Mouse (Mus musculus) spleen, adult 2 months (tissue): ENCODE results near the gene Mrc2. TPM values are rescaled to one million over a fixed set of nuclear protein-coding genes. Genes with fewer than 3 reads are reported as not detected.

Experiments used
- DNase-seq, 2 experiments: peaks; one replicate each; pipeline versions ENCODE4 v3.0.0 to v3.0.0-alpha.2; 2012 to 2021; ENCODE audit warnings: low spot score in 2 of 2, low read depth in 1 of 2
- H3K27ac ChIP-seq: fragments of 200-500 bp; 2 replicates; pipeline ENCODE4 v1.5.1; 2012; ENCODE audit warnings: low read length, inconsistent platforms; ENCODE audit not compliant: insufficient read depth
- H3K27me3 ChIP-seq: fragments of 200-500 bp; 2 replicates; pipeline ENCODE4 v1.6.1; 2012; ENCODE audit warnings: mild to moderate bottlenecking, moderate library complexity, low read length, inconsistent platforms; ENCODE audit not compliant: control insufficient read depth, insufficient read depth
- H3K36me3 ChIP-seq: fragments of 200-500 bp; 2 replicates; pipeline ENCODE4 v1.6.1; 2012; ENCODE audit warnings: mild to moderate bottlenecking, low read length, inconsistent platforms; ENCODE audit not compliant: control insufficient read depth, insufficient read depth
- H3K4me1 ChIP-seq: fragments of 200-500 bp; 2 replicates; pipeline ENCODE4 v1.6.1; 2011; ENCODE audit warnings: inconsistent platforms; ENCODE audit not compliant: control insufficient read depth, insufficient read depth, insufficient read length
- H3K4me3 ChIP-seq: fragments of 200-500 bp; 2 replicates; pipeline ENCODE4 v1.5.1; 2011; ENCODE audit warnings: mild to moderate bottlenecking, inconsistent platforms; ENCODE audit not compliant: insufficient read depth, insufficient read length; ENCODE audit errors: extremely low read depth
- CTCF ChIP-seq: fragments of 200-500 bp; IDR thresholded peaks from 2 replicates; pipeline ENCODE4 v1.5.1; 2011; ENCODE audit warnings: mild to moderate bottlenecking, inconsistent platforms; ENCODE audit not compliant: insufficient read depth, insufficient read length, insufficient replicate concordance; ENCODE audit errors: extremely low read depth
- POLR2A ChIP-seq: fragments of 200-500 bp; IDR thresholded peaks from 2 replicates; pipeline ENCODE4 v1.6.1; 2011; ENCODE audit warnings: low read depth, low read length, inconsistent platforms
- WGBS: fragments of 180-500 bp; shearing (Covaris S2); methylation state at CpG from one replicate; pipeline ENCODE4 v1.1.7; 2018; 5-methylcytosine and 5-hydroxymethylcytosine counted together
- polyA plus RNA-seq: library from polyadenylated mRNA; depleted of rRNA; stranded (reverse); fragments of >200 nt; gene quantifications from 2 replicates; pipeline ENCODE4 v1.2.3, GENCODE M21; 2012

Gene Mrc2
- polyA plus RNA-seq, 1 experiment = 5.9 TPM

DNA sequence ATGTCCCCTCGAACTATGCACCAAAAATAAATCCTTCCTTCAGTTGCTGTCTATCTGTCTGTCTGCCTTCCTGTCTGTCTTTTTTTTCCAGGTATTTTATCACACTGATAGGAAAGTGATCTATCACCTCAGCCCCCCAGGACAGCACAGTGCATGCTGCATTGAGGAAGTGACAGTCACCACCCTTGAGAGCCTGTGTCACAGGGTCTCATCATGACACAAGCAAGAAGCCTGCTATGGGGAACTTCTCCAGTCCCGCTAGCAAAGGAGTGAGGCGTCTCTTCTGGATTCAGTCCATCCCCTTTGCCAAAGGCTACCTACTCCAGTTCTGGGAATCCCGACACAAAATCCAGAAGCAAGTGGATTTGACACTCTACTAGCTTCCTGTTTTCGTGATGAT is 76.4 kb downstream of the Mrc2 start:
- TF ChIP-seq POLR2A = no peak
- no peak for TF ChIP-seq CTCF
- 39% methylated on average over 5 of the region's 5 CpGs for WGBS

DNA sequence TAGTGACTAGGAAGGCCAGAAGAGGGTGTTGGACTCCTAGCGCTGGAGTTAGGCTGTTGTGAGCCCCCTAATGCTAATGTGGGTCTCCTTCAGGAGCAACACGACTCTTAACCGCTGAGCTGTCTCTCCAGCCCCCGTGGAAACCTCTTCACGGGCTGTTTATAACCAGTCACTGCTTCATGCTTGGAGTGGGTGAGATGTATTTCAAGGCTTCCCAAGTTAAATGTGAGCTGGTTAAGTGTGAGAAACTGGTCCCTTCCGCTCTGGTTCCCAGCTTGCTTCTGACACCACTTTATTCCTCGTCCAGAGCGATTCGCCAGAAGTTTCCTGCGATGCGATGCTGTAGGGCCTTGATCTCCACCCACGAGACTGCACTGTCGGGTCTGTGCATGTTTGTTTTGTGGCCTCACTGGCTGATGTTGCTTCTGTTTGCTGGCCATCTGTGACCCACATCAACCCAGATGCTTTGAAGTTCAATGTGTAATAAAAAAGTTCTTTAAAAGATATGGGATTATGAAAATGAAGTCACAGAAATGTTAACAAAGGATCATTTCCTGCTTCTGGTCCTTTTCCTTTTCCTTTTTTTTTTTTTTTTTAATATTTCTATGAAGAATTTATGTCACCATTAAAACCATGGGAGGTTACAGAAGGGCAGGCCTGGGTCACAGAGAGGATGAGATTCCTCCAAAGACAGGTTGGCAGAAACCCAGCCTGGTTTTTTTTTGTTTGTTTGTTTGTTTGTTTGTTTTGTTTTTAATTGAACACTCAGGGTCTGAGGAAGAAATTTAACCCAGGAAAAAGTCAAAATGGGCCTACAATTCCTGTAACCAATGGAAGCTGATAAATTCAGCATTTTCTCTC is 77.3 kb downstream of the Mrc2 start:
- Histone ChIP-seq H3K4me1 (peaks cover under 1% of the 10 kb centered on the region; the same call in 1 of the 2 replicates), H3K27ac (no peak overlapping the region), H3K27me3 (no peaks in the 10 kb centered on the region), H3K36me3 (no peaks in the 10 kb centered on the region), H3K4me3 (no peak overlapping the region)
- no peak for DNase-seq
- TF ChIP-seq POLR2A = no peak
- no peak for TF ChIP-seq CTCF
- 91% methylated on average over 13 of the region's 13 CpGs for WGBS

More for the DNA sequence above, 76.4 kb downstream of the Mrc2 start:
- Histone ChIP-seq H3K4me1 (peaks cover 4% of the 10 kb centered on the region; the same call in 1 of the 2 replicates), H3K27me3 (no peaks in the 10 kb centered on the region), H3K36me3 (no peaks in the 10 kb centered on the region), H3K27ac (no peak overlapping the region), H3K4me3 (no peak overlapping the region)
- no peak for DNase-seq

DNA sequence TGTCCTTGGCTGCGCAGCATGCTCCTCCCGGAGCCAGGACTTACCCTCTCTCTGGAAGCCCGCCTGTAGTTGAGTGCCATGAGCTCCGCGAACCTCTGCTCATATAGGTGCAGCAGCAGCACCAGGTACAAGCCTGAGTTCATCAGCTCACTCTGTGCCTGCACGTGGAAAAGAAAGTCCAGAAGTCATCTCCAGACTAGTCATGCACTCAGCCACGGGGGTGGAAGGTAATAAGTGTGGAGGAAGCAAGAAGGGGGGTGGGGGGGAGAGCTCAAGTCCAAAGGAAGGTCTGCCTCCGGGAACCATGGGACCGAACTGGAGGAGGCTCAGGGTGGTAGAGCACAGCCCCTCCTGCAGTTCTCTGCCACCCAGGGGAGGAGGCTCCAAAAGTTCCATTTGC is 79.4 kb downstream of the Mrc2 start:
- H3K36me3 ChIP-seq = no peaks in the 10 kb centered on the region
- H3K27me3 ChIP-seq = no peaks in the 10 kb centered on the region
- H3K4me1 ChIP-seq = no peaks in the 10 kb centered on the region
- no peak overlapping the region for H3K27ac ChIP-seq
- TF ChIP-seq POLR2A (no peak), CTCF (no peak)
- no peak overlapping the region for H3K4me3 ChIP-seq
- DNase-seq = no peak
- WGBS = 75% methylated on average over 9 of the region's 9 CpGs

DNA sequence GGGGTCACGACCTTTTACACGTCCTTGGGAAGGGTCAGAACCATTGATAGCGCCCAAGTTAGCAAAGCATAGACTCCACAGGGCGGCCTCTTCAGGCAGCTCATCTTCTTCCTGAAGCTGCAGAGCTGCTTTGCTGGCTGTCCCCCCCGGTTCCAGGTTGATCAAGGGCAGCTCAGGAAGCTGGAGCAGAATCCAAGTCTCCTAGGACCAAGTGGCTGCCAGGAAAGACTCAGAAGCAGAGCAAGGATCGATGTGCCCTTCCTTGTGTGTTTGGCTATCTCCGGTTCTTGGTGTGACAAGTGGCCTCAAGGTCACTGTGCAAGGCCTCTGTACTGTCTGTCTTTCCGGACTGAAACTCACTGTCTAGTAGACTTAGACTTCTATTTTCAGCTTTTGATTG is 81.4 kb downstream of the Mrc2 start:
- H3K27ac ChIP-seq = no peak overlapping the region
- H3K4me1 ChIP-seq = no peaks in the 10 kb centered on the region
- H3K4me3 ChIP-seq = no peak overlapping the region
- no peaks in the 10 kb centered on the region for H3K27me3 ChIP-seq
- 83% methylated on average over 8 of the region's 8 CpGs for WGBS
- no peak for DNase-seq
- H3K36me3 ChIP-seq = no peaks in the 10 kb centered on the region
- TF ChIP-seq POLR2A (no peak), CTCF (no peak)

DNA sequence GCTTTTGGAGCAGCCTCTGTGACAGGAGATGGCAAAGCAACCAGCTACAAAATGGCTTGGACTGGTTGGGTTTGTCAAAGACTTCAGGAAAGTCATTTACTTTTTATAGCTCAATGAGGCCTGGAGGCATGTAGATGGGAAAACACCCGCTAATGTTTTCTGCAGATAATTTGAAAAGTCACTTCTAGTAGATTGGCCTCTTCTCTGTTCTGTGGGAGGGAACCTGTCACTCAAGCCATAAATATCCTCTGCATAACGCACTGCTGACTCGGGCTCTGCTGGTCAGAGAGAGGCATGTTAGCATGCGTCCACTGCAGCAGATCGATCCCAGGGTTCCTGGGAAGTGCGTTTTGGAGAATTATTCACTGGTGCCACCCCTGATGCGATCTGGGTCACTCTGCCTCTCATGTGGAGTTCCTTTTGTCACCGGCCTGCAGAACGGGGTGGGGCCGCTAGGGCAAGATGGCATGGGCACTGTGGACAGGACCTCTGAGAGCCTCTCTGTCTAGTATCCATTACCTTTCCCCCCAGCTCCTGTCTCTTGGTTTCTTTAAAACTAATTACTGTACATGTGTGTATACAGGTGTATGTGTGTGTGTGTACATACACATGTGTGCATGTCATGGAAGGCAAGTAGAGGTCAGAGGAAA is 82.2 kb downstream of the Mrc2 start:
- H3K4me1 ChIP-seq = no peaks in the 10 kb centered on the region
- no peak overlapping the region for H3K4me3 ChIP-seq
- no peak for DNase-seq
- TF ChIP-seq CTCF (no peak), POLR2A (no peak)
- WGBS = 59% methylated on average over 10 of the region's 10 CpGs
- no peaks in the 10 kb centered on the region for H3K36me3 ChIP-seq
- no peaks in the 10 kb centered on the region for H3K27me3 ChIP-seq
- no peak overlapping the region for H3K27ac ChIP-seq

DNA sequence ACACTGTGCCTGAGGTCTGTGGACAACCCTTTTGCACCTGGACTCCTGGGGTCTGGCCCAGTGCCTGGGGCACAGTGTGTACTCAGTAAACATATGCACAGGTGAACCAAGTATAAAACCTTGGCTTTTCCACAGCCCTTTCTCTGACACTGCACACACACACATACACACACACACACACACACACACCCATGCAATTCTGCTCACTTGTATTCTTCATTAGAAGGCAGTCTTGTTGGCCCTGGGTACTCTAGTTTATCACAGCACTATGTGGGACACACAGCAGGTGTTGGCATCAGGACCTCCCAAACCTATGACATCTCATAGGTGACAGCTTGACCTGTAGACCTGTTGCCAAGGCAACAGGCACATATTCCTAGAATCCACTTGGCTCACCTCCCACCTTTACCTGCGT is 83.4 kb downstream of the Mrc2 start:
- Histone ChIP-seq H3K4me3 (no peak overlapping the region), H3K36me3 (no peaks in the 10 kb centered on the region), H3K27me3 (no peaks in the 10 kb centered on the region), H3K27ac (no peak overlapping the region), H3K4me1 (no peaks in the 10 kb centered on the region)
- WGBS = 91% methylated on average over 1 of the region's 1 CpGs
- no peak for DNase-seq
- TF ChIP-seq POLR2A (no peak), CTCF (no peak)

DNA sequence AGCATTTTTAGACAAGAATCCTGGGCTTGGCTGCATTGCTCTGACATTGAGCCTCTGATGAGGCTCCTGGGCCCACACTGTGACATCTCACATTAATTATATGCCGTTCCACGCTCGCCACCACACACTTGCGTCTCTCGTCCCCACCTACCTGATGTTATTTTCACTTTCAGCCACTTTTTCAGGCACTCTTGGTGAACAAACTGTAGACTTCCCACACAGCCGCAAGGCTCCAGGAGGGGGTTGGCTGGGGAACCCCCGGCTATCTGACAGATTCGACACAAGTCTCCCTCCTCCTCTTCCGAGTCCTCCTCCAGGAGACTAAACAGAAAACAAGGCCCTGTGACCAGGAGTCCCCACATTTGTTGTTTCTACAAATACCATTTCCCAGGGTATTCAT is 92.8 kb downstream of the Mrc2 start:
- H3K4me3 ChIP-seq = no peak overlapping the region
- no peaks in the 10 kb centered on the region for H3K36me3 ChIP-seq
- H3K27ac ChIP-seq = no peak overlapping the region
- no peak for DNase-seq
- TF ChIP-seq CTCF = no peak
- TF ChIP-seq POLR2A = no peak
- H3K27me3 ChIP-seq = no peaks in the 10 kb centered on the region
- no peaks in the 10 kb centered on the region for H3K4me1 ChIP-seq
- WGBS = 93% methylated on average over 9 of the region's 9 CpGs
